Mouse (Mus musculus): ENCODE results near the gene Ttyh2. TPM values are rescaled to one million over a fixed set of nuclear protein-coding genes. Genes with fewer than 3 reads are reported as not detected.

Ttyh2 gene
- polyA plus RNA-seq, 1 experiment from 2014 or later: 7.1 TPM

GRCm38 (mm10) chr11:114653664-114654063, 21.6 kb upstream of the Ttyh2 start:
- DNase-seq (ENCODE audit: low spot score) (no peak), ATAC-seq (replicated peaks; ENCODE audit: low FRiP score) (no peak)
- peaks cover 3% of the 10 kb centered on the region for H3K27me3 ChIP-seq (replicated peaks; ENCODE audit: control insufficient read depth, insufficient read depth, low read length)
- 48% methylated on average over 6 of the region's 6 CpGs for WGBS
- H3K9ac ChIP-seq (ENCODE audit: low read depth, low read length): no peak overlapping the region
- H3K27ac ChIP-seq (ENCODE audit: low read depth, low read length): no peak overlapping the region
- H3K4me3 ChIP-seq (ENCODE audit: low read depth, low read length): no peak overlapping the region
- H3K36me3 ChIP-seq (ENCODE audit: control insufficient read depth, insufficient read depth, low read length): no peaks in the 10 kb centered on the region
- H3K4me1 ChIP-seq (replicated peaks; ENCODE audit: control insufficient read depth, insufficient read depth, low read length): no peaks in the 10 kb centered on the region
- no peaks in the 10 kb centered on the region for H3K9me3 ChIP-seq (ENCODE audit: control insufficient read depth, low read length)
- H3K4me2 ChIP-seq: no peak overlapping the region

GRCm38 (mm10) chr11:114654552-114654951, 20.7 kb upstream of the Ttyh2 start:
- Histone ChIP-seq H3K4me2 (no peak overlapping the region), H3K9ac (ENCODE audit: low read depth, low read length) (no peak overlapping the region), H3K36me3 (ENCODE audit: control insufficient read depth, insufficient read depth, low read length) (no peaks in the 10 kb centered on the region), H3K9me3 (ENCODE audit: control insufficient read depth, low read length) (no peaks in the 10 kb centered on the region), H3K27me3 (replicated peaks; ENCODE audit: control insufficient read depth, insufficient read depth, low read length) (peaks cover 3% of the 10 kb centered on the region), H3K4me1 (replicated peaks; ENCODE audit: control insufficient read depth, insufficient read depth, low read length) (no peaks in the 10 kb centered on the region), H3K4me3 (ENCODE audit: low read depth, low read length) (no peak overlapping the region), H3K27ac (ENCODE audit: low read depth, low read length) (no peak overlapping the region)
- DNase-seq (ENCODE audit: low spot score) (no peak), ATAC-seq (replicated peaks; ENCODE audit: low FRiP score) (no peak)
- WGBS: 43% methylated on average over 5 of the region's 5 CpGs

GRCm38 (mm10) chr11:114655350-114656008, 19.8 kb upstream of the Ttyh2 start:
- H3K4me1 ChIP-seq (replicated peaks; ENCODE audit: control insufficient read depth, insufficient read depth, low read length): no peaks in the 10 kb centered on the region
- no peak for ATAC-seq (replicated peaks; ENCODE audit: low FRiP score)
- 65% methylated on average over 7 of the region's 7 CpGs for WGBS
- H3K36me3 ChIP-seq (ENCODE audit: control insufficient read depth, insufficient read depth, low read length): no peaks in the 10 kb centered on the region
- H3K9me3 ChIP-seq (ENCODE audit: control insufficient read depth, low read length): no peaks in the 10 kb centered on the region
- no peak overlapping the region for H3K9ac ChIP-seq (ENCODE audit: low read depth, low read length)
- H3K27ac ChIP-seq (ENCODE audit: low read depth, low read length): no peak overlapping the region
- no peak overlapping the region for H3K4me3 ChIP-seq (ENCODE audit: low read depth, low read length)
- H3K4me2 ChIP-seq: no peak overlapping the region
- H3K27me3 ChIP-seq (replicated peaks; ENCODE audit: control insufficient read depth, insufficient read depth, low read length): peaks cover 3% of the 10 kb centered on the region
- no peak for DNase-seq (ENCODE audit: low spot score)

- WGBS: 46% methylated on average over 27 of the region's 27 CpGs
- DNase-seq (ENCODE audit: low spot score) (no peak), ATAC-seq (replicated peaks; ENCODE audit: low FRiP score) (no peak)
- Histone ChIP-seq H3K9me3 (ENCODE audit: control insufficient read depth, low read length) (no peaks in the 10 kb centered on the region), H3K27me3 (replicated peaks; ENCODE audit: control insufficient read depth, insufficient read depth, low read length) (peaks cover 3% of the 10 kb centered on the region), H3K27ac (ENCODE audit: low read depth, low read length) (no peak overlapping the region), H3K4me3 (ENCODE audit: low read depth, low read length) (no peak overlapping the region), H3K9ac (ENCODE audit: low read depth, low read length) (no peak overlapping the region), H3K4me2 (no peak overlapping the region), H3K4me1 (replicated peaks; ENCODE audit: control insufficient read depth, insufficient read depth, low read length) (no peaks in the 10 kb centered on the region), H3K36me3 (ENCODE audit: control insufficient read depth, insufficient read depth, low read length) (no peaks in the 10 kb centered on the region)
Observed at GRCm38 (mm10) chr11:114656994-114657644, 18.1 kb upstream of the Ttyh2 start.

- H3K9ac ChIP-seq (ENCODE audit: low read depth, low read length): no peak overlapping the region
- WGBS: 21% methylated on average over 7 of the region's 7 CpGs
- no peak overlapping the region for H3K27ac ChIP-seq (ENCODE audit: low read depth, low read length)
- H3K4me3 ChIP-seq (ENCODE audit: low read depth, low read length): no peak overlapping the region
- no peaks in the 10 kb centered on the region for H3K36me3 ChIP-seq (ENCODE audit: control insufficient read depth, insufficient read depth, low read length)
- ATAC-seq (replicated peaks; ENCODE audit: low FRiP score) (no peak), DNase-seq (ENCODE audit: low spot score) (peak; percentile 59)
- peaks cover 3% of the 10 kb centered on the region for H3K27me3 ChIP-seq (replicated peaks; ENCODE audit: control insufficient read depth, insufficient read depth, low read length)
- H3K9me3 ChIP-seq (ENCODE audit: control insufficient read depth, low read length): no peaks in the 10 kb centered on the region
- H3K4me2 ChIP-seq: no peak overlapping the region
- no peaks in the 10 kb centered on the region for H3K4me1 ChIP-seq (replicated peaks; ENCODE audit: control insufficient read depth, insufficient read depth, low read length)
Observed at GRCm38 (mm10) chr11:114657737-114658136, 17.5 kb upstream of the Ttyh2 start.

- peaks cover 4% of the 10 kb centered on the region; the same call in 1 of the 2 replicates for H3K27me3 ChIP-seq (replicated peaks; ENCODE audit: control insufficient read depth, insufficient read depth, low read length)
- H3K4me3 ChIP-seq (ENCODE audit: low read depth, low read length): no peak overlapping the region
- no peak overlapping the region for H3K4me2 ChIP-seq
- ATAC-seq (replicated peaks; ENCODE audit: low FRiP score) (no peak; the same call in 1 of the 2 replicates), DNase-seq (ENCODE audit: low spot score) (no peak)
- 85% methylated on average over 14 of the region's 14 CpGs for WGBS
- H3K9ac ChIP-seq (ENCODE audit: low read depth, low read length): no peak overlapping the region
- H3K9me3 ChIP-seq (ENCODE audit: control insufficient read depth, low read length): no peaks in the 10 kb centered on the region
- no peaks in the 10 kb centered on the region for H3K36me3 ChIP-seq (ENCODE audit: control insufficient read depth, insufficient read depth, low read length)
- no peak overlapping the region for H3K27ac ChIP-seq (ENCODE audit: low read depth, low read length)
- 0 out of 2 replicates have a peak, but pooled peaks cover 3% of the 10 kb centered on the region for H3K4me1 ChIP-seq (replicated peaks; ENCODE audit: control insufficient read depth, insufficient read depth, low read length)
Observed at GRCm38 (mm10) chr11:114662161-114662560, 13.1 kb upstream of the Ttyh2 start.

- no peak overlapping the region for H3K4me2 ChIP-seq
- no peaks in the 10 kb centered on the region for H3K9me3 ChIP-seq (ENCODE audit: control insufficient read depth, low read length)
- peaks cover 3% of the 10 kb centered on the region; the same call in 1 of the 2 replicates for H3K4me1 ChIP-seq (replicated peaks; ENCODE audit: control insufficient read depth, insufficient read depth, low read length)
- no peak for ATAC-seq (replicated peaks; ENCODE audit: low FRiP score)
- WGBS: 37% methylated on average over 6 of the region's 6 CpGs
- no peak overlapping the region for H3K4me3 ChIP-seq (ENCODE audit: low read depth, low read length)
- H3K9ac ChIP-seq (ENCODE audit: low read depth, low read length): no peak overlapping the region
- no peak overlapping the region for H3K27ac ChIP-seq (ENCODE audit: low read depth, low read length)
- H3K27me3 ChIP-seq (replicated peaks; ENCODE audit: control insufficient read depth, insufficient read depth, low read length): peaks cover 4% of the 10 kb centered on the region; the same call in 1 of the 2 replicates
- no peak for DNase-seq (ENCODE audit: low spot score)
- H3K36me3 ChIP-seq (ENCODE audit: control insufficient read depth, insufficient read depth, low read length): no peaks in the 10 kb centered on the region
Observed at GRCm38 (mm10) chr11:114662746-114663362, 12.4 kb upstream of the Ttyh2 start.

GRCm38 (mm10) chr11:114664164-114664563, 11.1 kb upstream of the Ttyh2 start:
- H3K9me3 ChIP-seq (ENCODE audit: control insufficient read depth, low read length): no peaks in the 10 kb centered on the region
- H3K9ac ChIP-seq (ENCODE audit: low read depth, low read length): no peak overlapping the region
- H3K36me3 ChIP-seq (ENCODE audit: control insufficient read depth, insufficient read depth, low read length): no peaks in the 10 kb centered on the region
- H3K4me1 ChIP-seq (replicated peaks; ENCODE audit: control insufficient read depth, insufficient read depth, low read length): peaks cover 3% of the 10 kb centered on the region; the same call in 1 of the 2 replicates
- ATAC-seq (replicated peaks; ENCODE audit: low FRiP score) (no peak), DNase-seq (ENCODE audit: low spot score) (no peak)
- peaks cover 4% of the 10 kb centered on the region; the same call in 1 of the 2 replicates for H3K27me3 ChIP-seq (replicated peaks; ENCODE audit: control insufficient read depth, insufficient read depth, low read length)
- H3K4me3 ChIP-seq (ENCODE audit: low read depth, low read length): no peak overlapping the region
- H3K27ac ChIP-seq (ENCODE audit: low read depth, low read length): no peak overlapping the region
- WGBS: 72% methylated on average over 7 of the region's 7 CpGs
- no peak overlapping the region for H3K4me2 ChIP-seq

Data from liver, embryonic 11.5 days (tissue).